Mouse (Mus musculus) embryonic fibroblast, embryonic 13.5 days (primary cell): ENCODE measurements around the gene Wdr95. TPM values are rescaled to one million over a fixed set of nuclear protein-coding genes. Genes with fewer than 3 reads are reported as not detected.
A peak's percentile ranks its signal among the peaks of the same experiment; 100 is the strongest.

Experiments
- H3K27ac ChIP-seq: 2 replicates; pipeline ENCODE4 v1.5.1; 2012; ENCODE audit warnings: low read length, control low read depth, inconsistent platforms; ENCODE audit not compliant: insufficient read depth
- H3K4me1 ChIP-seq: 2 replicates; pipeline ENCODE4 v1.6.1; 2011; ENCODE audit warnings: low read length; ENCODE audit not compliant: control insufficient read depth, insufficient read depth
- H3K4me3 ChIP-seq: 2 replicates; pipeline ENCODE4 v1.5.1; 2011; ENCODE audit warnings: mild to moderate bottlenecking, control low read depth, low read length; ENCODE audit not compliant: insufficient read depth
- CTCF ChIP-seq: IDR thresholded peaks from 2 replicates; pipeline ENCODE4 v1.5.1; 2011; ENCODE audit warnings: mild to moderate bottlenecking, control low read depth, low read length, moderate library complexity, borderline replicate concordance; ENCODE audit not compliant: insufficient read depth
- POLR2A ChIP-seq: IDR thresholded peaks from 2 replicates; pipeline ENCODE4 v1.6.1; 2011; ENCODE audit warnings: low read depth, mild to moderate bottlenecking, control low read depth, low read length, moderate library complexity
- polyA plus RNA-seq: library from polyadenylated mRNA; stranded (reverse); fragments of >200 nt; gene quantifications from 2 replicates; pipeline ENCODE4 v1.2.4, GENCODE M21; 2011; ENCODE audit warnings: low read depth; ENCODE audit not compliant: missing spikeins, insufficient read length

Wdr95 gene
- polyA plus RNA-seq, 1 experiment: not detected

DNA sequence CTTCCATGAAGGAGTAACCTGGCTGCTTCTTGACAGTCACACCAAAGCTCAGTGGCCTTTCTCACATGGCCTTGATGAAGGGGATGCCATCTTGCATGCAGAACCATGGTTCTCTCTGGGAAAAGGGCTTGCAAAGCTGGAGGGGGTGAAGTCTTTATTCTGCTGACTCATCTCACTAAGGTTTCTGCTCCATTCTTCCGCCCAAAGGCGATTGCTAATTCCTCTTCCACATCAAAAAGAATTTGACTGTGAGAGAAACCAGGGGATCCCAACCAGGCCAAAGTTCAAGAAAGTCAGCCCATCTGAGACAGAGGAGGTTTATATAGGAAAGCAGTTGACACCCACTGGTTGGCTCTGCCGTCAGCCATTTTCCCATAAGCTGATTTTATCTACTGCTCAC is 61.5 kb downstream of the Wdr95 start:
- H3K4me1 ChIP-seq: peaks cover 9% of the 10 kb centered on the region
- H3K4me3 ChIP-seq: no peak overlapping the region
- TF ChIP-seq POLR2A (no peak), CTCF (no peak)
- H3K27ac ChIP-seq: no peak overlapping the region

DNA sequence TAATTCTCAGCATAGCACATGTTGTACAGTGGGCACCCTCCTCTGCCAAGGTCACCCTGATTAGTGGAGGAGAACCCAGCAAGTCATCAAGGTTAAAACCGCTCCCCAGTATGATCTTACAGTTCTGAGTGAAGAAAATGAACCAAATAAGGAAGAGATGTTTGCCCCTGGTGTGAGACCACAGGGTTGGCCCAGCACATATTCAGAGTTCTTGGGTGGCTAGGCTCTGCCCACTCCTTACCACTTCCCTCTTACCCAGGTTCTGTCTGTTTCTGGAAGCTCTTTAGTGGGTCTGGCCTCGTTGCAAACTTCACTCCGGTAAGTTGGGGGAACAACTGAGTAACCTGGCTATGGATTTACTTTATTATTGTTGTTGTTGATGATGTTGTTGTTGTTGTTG is 65.7 kb downstream of the Wdr95 start:
- no peak for TF ChIP-seq CTCF
- no peak for TF ChIP-seq POLR2A
- Histone ChIP-seq H3K4me3 (no peak overlapping the region), H3K4me1 (peaks cover 6% of the 10 kb centered on the region), H3K27ac (no peak overlapping the region)

DNA sequence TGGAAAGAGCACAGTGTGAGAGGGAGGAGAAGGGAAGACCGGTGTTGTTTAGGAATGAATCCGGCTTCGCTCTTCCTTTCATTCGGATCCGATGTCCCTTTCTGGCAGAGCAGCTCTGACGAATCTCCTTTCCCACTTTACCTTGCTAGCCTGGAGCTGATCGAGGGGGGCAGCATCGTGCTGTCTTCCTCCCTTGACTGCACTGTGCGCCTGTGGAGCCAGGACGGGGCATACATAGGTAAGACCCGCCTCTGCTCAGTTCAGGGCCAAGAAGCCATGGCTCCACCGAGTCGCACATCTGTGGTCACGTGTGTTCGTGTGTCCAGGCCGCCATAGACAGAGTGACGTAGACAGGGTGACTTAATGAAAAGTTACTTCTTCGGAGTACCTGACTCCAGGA is 68.9 kb downstream of the Wdr95 start:
- no peak overlapping the region for H3K4me3 ChIP-seq
- no peaks in the 10 kb centered on the region for H3K4me1 ChIP-seq
- TF ChIP-seq POLR2A: no peak
- TF ChIP-seq CTCF: no peak
- H3K27ac ChIP-seq: no peak overlapping the region

DNA sequence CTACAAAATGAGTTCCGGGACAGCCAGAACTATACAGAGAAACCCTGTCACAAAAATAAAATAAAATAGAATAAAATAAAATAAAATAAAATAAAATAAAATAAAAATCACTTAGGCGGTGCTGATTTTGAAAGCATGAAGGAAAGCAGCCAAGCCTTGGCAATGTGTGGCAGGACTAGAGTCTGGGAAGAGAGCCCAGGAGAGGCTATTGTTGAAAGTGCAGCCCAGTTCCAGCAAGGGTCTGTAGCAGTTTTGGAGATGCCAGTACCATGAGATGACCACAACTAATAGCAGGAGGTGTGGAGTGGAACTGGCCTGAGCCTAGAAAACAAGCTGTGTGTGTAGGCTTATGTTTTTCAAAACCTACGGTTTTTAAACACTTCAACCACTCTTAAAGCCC is 73.5 kb downstream of the Wdr95 start:
- no peak overlapping the region for H3K27ac ChIP-seq
- H3K4me3 ChIP-seq: no peak overlapping the region
- TF ChIP-seq POLR2A: no peak
- no peak for TF ChIP-seq CTCF
- H3K4me1 ChIP-seq: peaks cover 12% of the 10 kb centered on the region

DNA sequence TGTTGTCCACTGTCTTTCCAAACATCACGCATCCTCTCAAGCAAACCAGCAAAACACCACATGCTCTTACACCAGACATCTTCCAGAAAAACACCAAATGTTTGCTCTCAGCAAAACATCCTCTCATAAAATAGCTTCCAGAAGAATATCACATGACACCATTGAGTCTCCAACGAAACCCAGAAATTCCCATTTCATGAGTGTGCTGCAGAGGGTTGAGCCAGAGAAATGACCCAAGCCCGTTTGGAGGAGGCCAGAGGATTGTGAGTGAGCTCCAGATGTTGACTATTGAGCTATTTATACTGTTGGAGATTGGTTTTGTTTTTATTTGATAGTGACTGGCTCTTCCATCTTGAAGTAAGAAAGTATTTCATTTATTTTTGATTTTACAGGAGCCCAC is 74.8 kb downstream of the Wdr95 start:
- TF ChIP-seq CTCF (no peak), POLR2A (no peak)

DNA sequence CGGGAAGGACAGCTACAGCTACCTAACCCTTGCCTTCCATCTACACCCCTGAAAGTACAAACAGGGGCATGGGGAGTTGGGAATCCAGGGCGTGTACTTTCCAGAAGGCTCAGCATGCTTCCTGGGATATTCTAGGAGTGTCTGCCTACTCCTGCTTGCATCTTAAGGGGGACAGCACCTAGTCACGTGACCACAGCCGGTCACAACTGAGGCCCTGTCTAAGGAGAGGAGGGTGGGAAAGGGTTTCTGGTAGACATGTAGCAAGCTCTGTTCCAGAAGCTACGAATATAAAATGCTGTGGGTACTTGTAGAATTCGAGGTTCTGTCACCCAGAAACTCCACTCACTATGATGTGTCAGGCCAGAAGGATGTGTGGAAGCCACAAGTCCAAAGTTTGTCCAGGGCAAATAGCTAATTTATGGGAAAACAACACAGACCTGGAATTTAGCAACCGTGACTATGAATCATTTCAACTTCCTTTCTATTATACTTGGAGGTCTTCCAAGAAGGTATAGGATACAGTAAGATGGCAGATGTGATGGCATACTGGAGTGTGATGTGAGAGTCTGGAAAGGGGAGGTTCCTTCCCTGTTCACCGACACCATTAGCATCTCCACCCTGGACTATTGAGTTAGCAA is 78.7 kb downstream of the Wdr95 start:
- TF ChIP-seq POLR2A (no peak), CTCF (no peak)
- H3K27ac ChIP-seq: peak overlapping the region; percentile 25
- H3K4me3 ChIP-seq: no peak overlapping the region
- H3K4me1 ChIP-seq: peaks cover 16% of the 10 kb centered on the region

More for the DNA sequence above, 74.8 kb downstream of the Wdr95 start:
- H3K4me1 ChIP-seq: peaks cover 15% of the 10 kb centered on the region
- no peak overlapping the region for H3K4me3 ChIP-seq
- H3K27ac ChIP-seq: peak overlapping the region; percentile 54; the same call in 1 of the 2 replicates

DNA sequence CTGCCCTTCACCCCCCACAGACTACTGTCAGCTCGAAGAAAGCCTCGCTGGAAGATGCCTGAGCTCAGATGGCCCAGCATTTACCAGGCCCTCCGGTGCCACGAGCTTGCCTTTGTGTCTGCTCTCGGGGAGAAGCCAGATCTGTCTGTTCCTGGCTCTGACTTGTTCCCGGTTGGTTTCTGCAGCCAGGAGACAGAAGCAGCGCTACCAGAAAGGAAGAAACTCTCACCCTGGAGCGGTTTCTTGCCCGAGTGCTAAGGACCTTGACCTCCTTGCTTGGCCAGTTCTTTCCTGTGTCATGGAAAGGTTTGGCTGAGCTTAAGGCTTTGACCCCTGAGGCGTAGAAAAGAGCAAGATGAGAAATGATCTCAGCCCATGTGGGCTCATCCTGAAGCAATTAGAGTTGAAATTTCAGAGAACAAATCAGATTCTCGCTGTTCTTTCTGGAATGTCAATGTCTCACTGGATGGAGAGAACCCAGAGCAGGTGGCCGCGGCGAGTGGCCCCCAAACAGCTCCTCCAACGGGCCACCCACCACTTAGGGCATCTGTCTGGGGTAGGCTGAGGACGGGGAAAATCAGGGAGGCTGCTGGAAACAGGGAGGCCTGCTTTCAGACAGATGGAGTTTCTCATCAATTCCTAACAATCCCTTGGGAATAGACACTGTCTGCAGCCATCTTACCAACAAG is 83.1 kb downstream of the Wdr95 start:
- H3K4me1 ChIP-seq: peaks cover 11% of the 10 kb centered on the region
- TF ChIP-seq POLR2A (no peak), CTCF (no peak)
- no peak overlapping the region for H3K27ac ChIP-seq
- no peak overlapping the region for H3K4me3 ChIP-seq

DNA sequence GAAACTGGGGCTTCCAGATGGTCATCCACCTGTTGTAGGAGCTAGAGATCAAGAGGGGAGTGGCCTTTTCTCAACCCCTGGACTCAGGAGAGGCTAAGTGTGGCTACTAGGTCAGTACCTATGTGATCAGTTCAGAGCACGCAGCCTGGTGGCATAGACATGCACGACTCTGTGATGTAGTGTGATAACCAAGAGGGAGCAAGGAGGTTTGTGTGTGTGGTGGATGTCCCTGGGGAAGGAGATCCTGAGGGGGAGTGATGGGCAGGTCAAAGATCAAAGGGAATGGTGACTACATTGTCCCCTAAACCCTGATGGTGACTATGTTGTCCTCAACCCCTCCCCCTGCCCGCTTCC is 83.7 kb downstream of the Wdr95 start:
- no peak overlapping the region for H3K4me3 ChIP-seq
- TF ChIP-seq CTCF: no peak
- TF ChIP-seq POLR2A: no peak
- H3K4me1 ChIP-seq: peaks cover 6% of the 10 kb centered on the region
- H3K27ac ChIP-seq: 0 out of 2 replicates have a peak overlapping the region, but pooled peaks have one; percentile 39

DNA sequence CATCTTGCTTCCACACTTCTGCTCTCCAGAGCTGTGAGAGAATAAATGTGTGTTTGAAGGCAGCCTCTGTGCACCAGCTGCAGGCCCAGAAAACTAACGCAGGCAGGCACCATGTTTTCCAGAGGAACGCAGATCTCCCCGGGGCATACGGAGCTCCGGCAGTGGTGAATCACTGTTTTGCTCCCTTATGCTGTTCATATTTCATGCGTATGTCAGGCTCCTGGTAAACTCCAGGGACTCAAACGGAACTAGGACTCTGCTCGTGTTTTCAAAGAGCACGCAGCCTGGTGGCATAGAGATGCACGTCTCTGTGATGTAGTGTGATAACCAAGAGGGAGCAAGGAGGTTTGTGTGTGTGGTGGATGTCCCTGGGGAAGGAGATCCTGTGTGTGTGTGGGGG is 84.3 kb downstream of the Wdr95 start:
- Histone ChIP-seq H3K27ac (peak overlapping the region; percentile 39; the same call in 1 of the 2 replicates), H3K4me1 (peaks cover 5% of the 10 kb centered on the region), H3K4me3 (no peak overlapping the region)
- TF ChIP-seq CTCF (no peak), POLR2A (no peak)

DNA sequence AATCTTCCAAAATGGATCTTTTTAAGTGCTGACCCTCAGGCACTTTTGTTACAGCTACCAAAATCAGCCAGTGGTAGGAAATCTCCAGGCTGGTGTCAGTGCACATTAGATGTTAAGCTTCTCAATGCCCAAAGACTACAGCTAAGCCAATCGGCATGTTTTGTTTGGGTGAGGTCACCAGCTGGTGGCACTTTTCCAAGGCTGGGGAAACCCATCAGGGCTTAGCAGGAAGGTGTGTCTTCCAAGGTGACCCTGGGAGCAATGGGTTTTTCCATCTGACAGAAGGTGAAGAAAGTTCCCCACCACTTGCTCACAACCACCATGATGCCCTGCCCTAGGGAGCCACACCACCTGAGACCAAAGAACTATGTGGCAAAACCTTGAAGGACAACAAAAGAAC is 87.7 kb downstream of the Wdr95 start:
- Histone ChIP-seq H3K27ac (no peak overlapping the region), H3K4me1 (peaks cover 5% of the 10 kb centered on the region), H3K4me3 (no peak overlapping the region)
- TF ChIP-seq POLR2A: no peak
- no peak for TF ChIP-seq CTCF

DNA sequence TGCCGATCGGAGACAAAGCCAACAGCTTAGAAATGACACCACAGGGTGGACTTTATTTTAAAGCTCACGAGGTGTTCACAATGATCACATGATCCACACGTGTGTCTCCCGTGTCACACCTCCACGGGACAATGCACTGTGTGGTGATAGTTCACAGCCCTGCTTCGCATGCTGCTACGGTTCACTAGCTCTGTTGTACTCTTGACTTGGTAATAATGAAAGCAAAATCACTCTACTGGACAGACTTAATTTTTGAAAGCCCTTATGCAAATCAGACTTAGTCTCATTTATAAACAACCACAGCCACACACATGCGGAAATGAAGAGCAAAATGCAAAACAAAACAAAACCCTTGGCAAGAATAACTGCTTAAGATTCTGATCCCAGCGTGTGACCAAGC is 88.3 kb downstream of the Wdr95 start:
- Histone ChIP-seq H3K4me1 (peaks cover 5% of the 10 kb centered on the region), H3K27ac (no peak overlapping the region), H3K4me3 (no peak overlapping the region)
- TF ChIP-seq CTCF (no peak), POLR2A (no peak)
